Comparison of ENCODE assay signal across 10 mouse cellular contexts in the genomic region with DNA sequence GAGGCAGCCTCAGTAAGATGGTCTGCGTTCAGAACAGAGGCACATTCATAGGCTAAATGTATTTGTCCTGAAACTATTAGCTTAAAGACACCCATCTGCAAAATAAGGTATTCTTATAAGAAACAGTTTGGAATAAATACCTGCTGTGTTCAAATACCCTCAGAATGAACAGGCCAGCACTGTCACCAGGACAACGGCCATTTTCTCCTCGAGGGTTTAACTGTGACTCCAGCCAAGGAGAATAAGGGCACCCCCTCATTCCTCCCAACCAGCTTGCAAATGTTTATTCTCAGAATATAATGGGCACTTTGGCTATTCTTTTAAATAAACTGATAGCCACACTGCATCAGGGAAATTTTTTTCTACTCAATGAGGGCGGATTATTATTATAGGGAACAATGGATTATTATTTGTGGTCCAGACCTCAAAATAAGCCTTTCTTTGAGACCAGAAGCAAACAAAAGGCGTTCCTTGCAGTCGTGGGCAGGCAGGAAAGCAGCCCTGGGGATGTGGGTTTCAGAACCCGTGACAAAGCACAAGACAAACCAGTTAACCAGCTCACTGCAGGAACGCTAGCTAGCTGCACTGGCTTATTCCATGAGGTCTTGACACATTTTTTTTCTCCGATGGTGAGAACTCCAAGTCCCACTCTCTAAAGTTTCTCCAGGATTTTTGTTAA. TPM values are rescaled to one million over a fixed set of nuclear protein-coding genes. Genes with fewer than 3 reads are reported as not detected.
DNase-seq lines count a peak whose midpoint lies in the region; ATAC-seq lines count a peak whose summit lies in the region.
"Had no signal": no experiment of that assay in that cellular context is flagged by ENCODE, and none has a peak within 500 bp of the region (broad histone marks: within the 10 kb centered on the region; RNA-seq: fewer than 3 reads in every experiment).

No protein-coding gene starts in this region.

- no peak overlapping the region for H3K4me3 ChIP-seq in kidney, embryonic 15.5 days (replicated peaks)
- no peak overlapping the region for H3K4me3 ChIP-seq in forebrain, embryonic 12.5 days (replicated peaks)
- H3K4me3 ChIP-seq in midbrain, embryonic 11.5 days (ENCODE audit: low read depth, low read length): no peak overlapping the region

- no peak for DNase-seq in kidney, postnatal 25 days
- peak; percentile 87 for DNase-seq in brain, adult 2 months (ENCODE audit: low read depth, low spot score)
- DNase-seq in midbrain, embryonic 11.5 days (ENCODE audit: low spot score, missing footprints): no peak
- DNase-seq in spleen, adult 18-20 months: no peak
- no peak for DNase-seq in yolk sac, embryonic 10.5 days (ENCODE audit: low spot score)
- DNase-seq in kidney, adult 9 months: no peak
- DNase-seq: kidney, postnatal 36 days; lung, adult 2 months had no signal

- H3K27me3 ChIP-seq in kidney, embryonic 15.5 days: no peaks in the 10 kb centered on the region
- H3K27me3 ChIP-seq in forebrain, embryonic 12.5 days: no peaks in the 10 kb centered on the region
- H3K27me3 ChIP-seq in midbrain, embryonic 11.5 days (ENCODE audit: control insufficient read depth, insufficient read depth, low read length): no peaks in the 10 kb centered on the region

- H3K9me3 ChIP-seq in kidney, embryonic 15.5 days (replicated peaks): 0 out of 2 replicates have a peak, but pooled peaks cover 2% of the 10 kb centered on the region
- H3K9me3 ChIP-seq in forebrain, embryonic 12.5 days: 0 out of 2 replicates have a peak, but pooled peaks cover 3% of the 10 kb centered on the region
- H3K9me3 ChIP-seq in midbrain, embryonic 11.5 days (ENCODE audit: control insufficient read depth, low read length): no peaks in the 10 kb centered on the region; the same call in 1 of the 2 replicates

- WGBS in kidney, embryonic 15.5 days: 73% methylated on average over 9 of the region's 9 CpGs
- WGBS in forebrain, embryonic 12.5 days: 12% methylated on average over 9 of the region's 9 CpGs
- 23% methylated on average over 9 of the region's 9 CpGs for WGBS in midbrain, embryonic 11.5 days

- peak overlapping the region; percentile 52; the same call in 1 of the 2 replicates for H3K27ac ChIP-seq in kidney, embryonic 15.5 days
- H3K27ac ChIP-seq in forebrain, embryonic 12.5 days: peak overlapping the region; percentile 79
- peak overlapping the region; percentile 50 for H3K27ac ChIP-seq in midbrain, embryonic 11.5 days (ENCODE audit: low read depth, low read length)

- H3K4me2 ChIP-seq in kidney, embryonic 15.5 days: no peak overlapping the region
- no peak overlapping the region; the same call in 1 of the 2 replicates for H3K4me2 ChIP-seq in forebrain, embryonic 12.5 days
- no peak overlapping the region for H3K4me2 ChIP-seq in midbrain, embryonic 11.5 days

- H3K4me1 ChIP-seq in kidney, embryonic 15.5 days: peaks cover 27% of the 10 kb centered on the region
- peaks cover 19% of the 10 kb centered on the region for H3K4me1 ChIP-seq in forebrain, embryonic 12.5 days
- H3K4me1 ChIP-seq in midbrain, embryonic 11.5 days (ENCODE audit: control insufficient read depth, insufficient read depth, low read length): peaks cover 16% of the 10 kb centered on the region

- ATAC-seq in kidney, embryonic 15.5 days (replicated peaks; ENCODE audit: low FRiP score): no peak
- ATAC-seq in forebrain, embryonic 12.5 days (ENCODE audit: low FRiP score): peak; percentile 64
- ATAC-seq in midbrain, embryonic 11.5 days (ENCODE audit: low FRiP score): peak; percentile 69

- H3K9ac ChIP-seq in kidney, embryonic 15.5 days: no peak overlapping the region
- no peak overlapping the region for H3K9ac ChIP-seq in forebrain, embryonic 12.5 days
- H3K9ac ChIP-seq in midbrain, embryonic 11.5 days (ENCODE audit: low read length): peak overlapping the region; percentile 33; the same call in 1 of the 2 replicates

- peaks cover 48% of the 10 kb centered on the region for H3K36me3 ChIP-seq in kidney, embryonic 15.5 days
- peaks cover 43% of the 10 kb centered on the region for H3K36me3 ChIP-seq in forebrain, embryonic 12.5 days (replicated peaks)
- peaks cover 6% of the 10 kb centered on the region for H3K36me3 ChIP-seq in midbrain, embryonic 11.5 days (ENCODE audit: control insufficient read depth, insufficient read depth, low read length)

RNA-seq across cellular contexts. Expression of gene Mpzl1, which starts 23.9 kb away (rescaled TPM):
- polyA plus RNA-seq in kidney, embryonic 15.5 days (2015; fragmentation: Nextera tagmentation; extraction: Ambion mirVana): 203 and 207 TPM in 2 replicates
- polyA plus RNA-seq in forebrain, embryonic 12.5 days (2016; fragmentation: Nextera tagmentation; extraction: Ambion mirVana): 125 and 126 TPM in 2 replicates
- 141 and 144 TPM in 2 replicates for polyA plus RNA-seq in midbrain, embryonic 11.5 days (2014; fragmentation: Nextera tagmentation; extraction: Ambion mirVana)
